In genomic region chr10:23165089-23165642, GRCm38 (mm10) we compare ENCODE assay signal across 23 mouse cellular contexts.
DNase-seq lines count a peak whose midpoint lies in the region; ATAC-seq and TF ChIP-seq lines count a peak whose summit lies in the region.
"Had no signal": no experiment of that assay in that cellular context is flagged by ENCODE, and none has a peak within 500 bp of the region (broad histone marks: within the 10 kb centered on the region; RNA-seq: fewer than 3 reads in every experiment).

No protein-coding gene starts in this region.

- peak; percentile 68 for ATAC-seq in forebrain, embryonic 15.5 days (replicated peaks)
- peak; percentile 64; the same call in 1 of the 2 replicates for ATAC-seq in hindbrain, embryonic 14.5 days (ENCODE audit: low FRiP score)
- no peak for ATAC-seq in hindbrain, postnatal 0 days
- peak; percentile 61; the same call in 1 of the 2 replicates for ATAC-seq in neural tube, embryonic 13.5 days (ENCODE audit: low read depth)
- ATAC-seq: activated CD4-positive, CD25-positive, alpha-beta regulatory T cell, adult 4 months; intestine, postnatal 0 days; Patski had no signal

- H3K27ac ChIP-seq in forebrain, embryonic 15.5 days (replicated peaks), result no peak overlapping the region
- no peak overlapping the region for H3K27ac ChIP-seq in forebrain, embryonic 10.5 days
- no peak overlapping the region for H3K27ac ChIP-seq in hindbrain, embryonic 14.5 days
- no peak overlapping the region for H3K27ac ChIP-seq in hindbrain, postnatal 0 days
- no peak overlapping the region for H3K27ac ChIP-seq in neural tube, embryonic 13.5 days (replicated peaks)
- H3K27ac ChIP-seq: embryonic facial prominence, embryonic 12.5 days; heart, adult 2 months; heart, embryonic 15.5 days had no signal

- no peak for TF ChIP-seq CTCF in hindbrain, postnatal 0 days (IDR thresholded peaks at IDR 0.05; ENCODE audit: low read depth)
- TF ChIP-seq CTCF in brain, embryonic 14.5 days (IDR thresholded peaks at IDR 0.05; ENCODE audit: borderline replicate concordance, extremely low read depth, insufficient read depth, insufficient read length), result no peak

- H3K4me2 ChIP-seq in forebrain, embryonic 15.5 days (replicated peaks), result no peak overlapping the region
- H3K4me2 ChIP-seq in hindbrain, embryonic 14.5 days (replicated peaks), result no peak overlapping the region
- no peak overlapping the region for H3K4me2 ChIP-seq in hindbrain, postnatal 0 days (ENCODE audit: low read depth, low read length)
- H3K4me2 ChIP-seq in neural tube, embryonic 13.5 days, result no peak overlapping the region
- H3K4me2 ChIP-seq: embryonic facial prominence, embryonic 12.5 days; heart, embryonic 11.5 days; heart, embryonic 15.5 days had no signal

- TF ChIP-seq POLR2A in brain, embryonic 14.5 days (IDR thresholded peaks at IDR 0.05; ENCODE audit: borderline replicate concordance, extremely low read depth, insufficient read depth, insufficient read length, poor library complexity, severe bottlenecking), result no peak

- no peaks in the 10 kb centered on the region for H3K36me3 ChIP-seq in forebrain, embryonic 15.5 days
- H3K36me3 ChIP-seq in forebrain, embryonic 10.5 days (replicated peaks), result no peaks in the 10 kb centered on the region
- no peaks in the 10 kb centered on the region for H3K36me3 ChIP-seq in hindbrain, embryonic 14.5 days (replicated peaks; ENCODE audit: control insufficient read depth, insufficient read depth)
- no peaks in the 10 kb centered on the region for H3K36me3 ChIP-seq in hindbrain, postnatal 0 days (ENCODE audit: insufficient read depth, low read length)
- no peaks in the 10 kb centered on the region for H3K36me3 ChIP-seq in neural tube, embryonic 13.5 days
- H3K36me3 ChIP-seq: embryonic facial prominence, embryonic 12.5 days; heart, embryonic 15.5 days had no signal

- H3K4me1 ChIP-seq in forebrain, embryonic 15.5 days, result peaks cover 9% of the 10 kb centered on the region
- H3K4me1 ChIP-seq in forebrain, embryonic 10.5 days, result peaks cover 18% of the 10 kb centered on the region
- H3K4me1 ChIP-seq in hindbrain, embryonic 14.5 days (replicated peaks; ENCODE audit: control insufficient read depth, insufficient read depth, low read length), result no peaks in the 10 kb centered on the region
- H3K4me1 ChIP-seq in hindbrain, postnatal 0 days (ENCODE audit: insufficient read depth, low read length), result no peaks in the 10 kb centered on the region
- H3K4me1 ChIP-seq in neural tube, embryonic 13.5 days (replicated peaks), result peaks cover 7% of the 10 kb centered on the region
- H3K4me1 ChIP-seq: heart, embryonic 15.5 days had no signal

- 46% methylated on average over 7 of the region's 7 CpGs for WGBS in forebrain, embryonic 15.5 days
- WGBS in forebrain, embryonic 10.5 days, result 88% methylated on average over 7 of the region's 7 CpGs
- 65% methylated on average over 7 of the region's 7 CpGs for WGBS in hindbrain, embryonic 14.5 days
- 57% methylated on average over 7 of the region's 7 CpGs for WGBS in hindbrain, postnatal 0 days
- 46% methylated on average over 7 of the region's 7 CpGs for WGBS in neural tube, embryonic 13.5 days

- no peaks in the 10 kb centered on the region for H3K27me3 ChIP-seq in forebrain, embryonic 15.5 days
- no peaks in the 10 kb centered on the region for H3K27me3 ChIP-seq in forebrain, embryonic 10.5 days (ENCODE audit: poor library complexity, severe bottlenecking)
- no peaks in the 10 kb centered on the region for H3K27me3 ChIP-seq in hindbrain, embryonic 14.5 days (ENCODE audit: control insufficient read depth, insufficient read depth, low read length)
- H3K27me3 ChIP-seq in hindbrain, postnatal 0 days (ENCODE audit: insufficient read depth, low read length), result no peaks in the 10 kb centered on the region
- no peaks in the 10 kb centered on the region for H3K27me3 ChIP-seq in neural tube, embryonic 13.5 days
- H3K27me3 ChIP-seq: CH12.LX; embryonic facial prominence, embryonic 12.5 days; heart, embryonic 15.5 days; Patski had no signal

- H3K9ac ChIP-seq in forebrain, embryonic 15.5 days (replicated peaks), result no peak overlapping the region
- H3K9ac ChIP-seq in hindbrain, embryonic 14.5 days, result no peak overlapping the region
- H3K9ac ChIP-seq in hindbrain, postnatal 0 days (replicated peaks; ENCODE audit: low read length), result no peak overlapping the region
- no peak overlapping the region for H3K9ac ChIP-seq in neural tube, embryonic 13.5 days
- H3K9ac ChIP-seq: embryonic facial prominence, embryonic 12.5 days; heart, embryonic 15.5 days had no signal

- no peak for DNase-seq in forebrain, embryonic 10.5 days (ENCODE audit: extremely low spot score, low spot score)
- DNase-seq in hindbrain, embryonic 14.5 days (ENCODE audit: low spot score), result no peak
- no peak for DNase-seq in hindbrain, postnatal 0 days (ENCODE audit: low spot score)
- DNase-seq in brain, embryonic 14.5 days (ENCODE audit: low read depth), result peak; percentile 76
- DNase-seq in adrenal gland, postnatal 36 days, result no peak
- no peak for DNase-seq in cerebellum, adult 11 months
- DNase-seq: adrenal gland, postnatal 14 days; cerebellum, adult 11-12 months; cerebellum, adult 9-10 months; cerebellum, postnatal 25 days; gastrocnemius, postnatal 10 days; heart, adult 2 months; heart, postnatal 14 days; kidney, adult 8-10 months had no signal

- no peaks in the 10 kb centered on the region for H3K9me3 ChIP-seq in forebrain, embryonic 15.5 days
- H3K9me3 ChIP-seq in forebrain, embryonic 10.5 days, result no peaks in the 10 kb centered on the region
- no peaks in the 10 kb centered on the region for H3K9me3 ChIP-seq in hindbrain, embryonic 14.5 days (ENCODE audit: control insufficient read depth, low read length)
- H3K9me3 ChIP-seq in hindbrain, postnatal 0 days (ENCODE audit: low read length), result no peaks in the 10 kb centered on the region
- H3K9me3 ChIP-seq in neural tube, embryonic 13.5 days, result no peaks in the 10 kb centered on the region
- H3K9me3 ChIP-seq: embryonic facial prominence, embryonic 12.5 days; heart, embryonic 15.5 days had no signal

- H3K4me3 ChIP-seq in forebrain, embryonic 15.5 days, result no peak overlapping the region
- no peak overlapping the region for H3K4me3 ChIP-seq in forebrain, embryonic 10.5 days
- H3K4me3 ChIP-seq in hindbrain, embryonic 14.5 days (replicated peaks; ENCODE audit: low read length), result no peak overlapping the region
- no peak overlapping the region for H3K4me3 ChIP-seq in hindbrain, postnatal 0 days (ENCODE audit: low read length)
- H3K4me3 ChIP-seq in neural tube, embryonic 13.5 days, result no peak overlapping the region
- H3K4me3 ChIP-seq: embryonic facial prominence, embryonic 12.5 days; heart, adult 2 months; heart, embryonic 15.5 days had no signal
